Mouse (Mus musculus) heart, adult 2 months (tissue): Measurements from ENCODE around the gene Mrpl21.

Experiments
- CTCF ChIP-seq: fragments of 200-600 bp; IDR thresholded peaks from 2 replicates; pipeline ENCODE4 v1.8.1; 2022; ENCODE audit warnings: antibody characterized with exemption, mild to moderate bottlenecking, moderate library complexity
- EP300 ChIP-seq: fragments of 200-500 bp; IDR thresholded peaks from 2 replicates; pipeline ENCODE4 v1.6.1; 2011; ENCODE audit warnings: low read depth, low read length, control low read depth; ENCODE audit not compliant: insufficient read depth
- POLR2A ChIP-seq: fragments of 200-500 bp; IDR thresholded peaks from 2 replicates; pipeline ENCODE4 v1.6.1; 2011; ENCODE audit warnings: mild to moderate bottlenecking, low read depth, low read length, control low read depth; ENCODE audit not compliant: insufficient read depth

DNA sequence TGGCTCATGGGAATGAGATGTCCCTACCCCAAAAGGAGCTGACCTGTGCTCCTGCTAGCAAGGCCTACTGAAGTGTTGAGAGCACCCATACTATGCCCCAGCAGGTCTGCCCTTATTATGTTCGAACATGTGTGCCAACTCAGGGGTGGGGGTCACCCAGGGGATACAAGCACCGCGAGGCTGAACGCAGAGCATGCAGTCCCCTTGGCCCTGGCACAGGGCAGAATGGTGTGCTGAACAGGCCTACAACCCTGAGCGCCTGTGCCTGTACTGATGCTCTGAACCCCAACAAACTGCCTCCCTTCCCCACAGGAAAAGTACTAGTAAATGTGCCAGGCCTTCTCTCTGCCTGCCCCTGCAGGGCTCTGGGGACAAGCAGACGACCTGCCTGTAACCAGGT is 18.4 kb upstream of the Mrpl21 start:
- no peak for TF ChIP-seq EP300
- no peak for TF ChIP-seq POLR2A
- no peak for TF ChIP-seq CTCF
